In genomic region chr13:32435136-32435535, GRCm38 (mm10) we compare ENCODE assay signal across 17 mouse cellular contexts.
A peak's percentile ranks its signal among the peaks of the same experiment; 100 is the strongest.
DNase-seq lines count a peak whose midpoint lies in the region; ATAC-seq and TF ChIP-seq lines count a peak whose summit lies in the region.
"Had no signal": no experiment of that assay in that cellular context is flagged by ENCODE, and none has a peak within 500 bp of the region (broad histone marks: within the 10 kb centered on the region; RNA-seq: fewer than 3 reads in every experiment).

No protein-coding gene starts in this region.

- H3K4me3 ChIP-seq in forebrain, embryonic 16.5 days (replicated peaks; ENCODE audit: low read length), result no peak overlapping the region
- no peak overlapping the region for H3K4me3 ChIP-seq in forebrain, postnatal 0 days (ENCODE audit: low read depth, low read length)
- H3K4me3 ChIP-seq in hindbrain, postnatal 0 days (ENCODE audit: low read length), result no peak overlapping the region
- H3K4me3 ChIP-seq: embryonic facial prominence, embryonic 10.5 days; heart, embryonic 10.5 days; limb, embryonic 12.5 days; megakaryocyte, embryonic 14.5 days had no signal

- H3K4me2 ChIP-seq in forebrain, embryonic 16.5 days (ENCODE audit: low read length), result no peak overlapping the region
- no peak overlapping the region for H3K4me2 ChIP-seq in forebrain, postnatal 0 days (ENCODE audit: low read depth)
- H3K4me2 ChIP-seq in hindbrain, postnatal 0 days (ENCODE audit: low read depth, low read length), result no peak overlapping the region
- H3K4me2 ChIP-seq: limb, embryonic 12.5 days had no signal

- intact Hi-C loops in left cerebral cortex, postnatal 4 days (cut with DNase I), result no loop called here
- intact Hi-C loops in gastrocnemius, postnatal 14 days (cut with DNase I; ENCODE audit: low total_unique reads), result no loop called here

- TF ChIP-seq CTCF in forebrain, postnatal 0 days (IDR thresholded peaks at IDR 0.05; ENCODE audit: low read depth), result no peak
- no peak for TF ChIP-seq CTCF in hindbrain, postnatal 0 days (IDR thresholded peaks at IDR 0.05; ENCODE audit: low read depth)

- H3K9me3 ChIP-seq in forebrain, embryonic 16.5 days (ENCODE audit: control insufficient read depth, low read length), result no peaks in the 10 kb centered on the region
- H3K9me3 ChIP-seq in forebrain, postnatal 0 days (ENCODE audit: low read length), result no peaks in the 10 kb centered on the region
- no peaks in the 10 kb centered on the region for H3K9me3 ChIP-seq in hindbrain, postnatal 0 days (ENCODE audit: low read length)
- H3K9me3 ChIP-seq: embryonic facial prominence, embryonic 10.5 days; heart, embryonic 10.5 days; limb, embryonic 12.5 days; megakaryocyte, embryonic 14.5 days had no signal

- H3K27me3 ChIP-seq in forebrain, embryonic 16.5 days (replicated peaks; ENCODE audit: control insufficient read depth, insufficient read depth, low read length), result no peaks in the 10 kb centered on the region
- H3K27me3 ChIP-seq in forebrain, postnatal 0 days (ENCODE audit: insufficient read depth, low read length), result no peaks in the 10 kb centered on the region
- H3K27me3 ChIP-seq in hindbrain, postnatal 0 days (ENCODE audit: insufficient read depth, low read length), result no peaks in the 10 kb centered on the region

- peak; percentile 58 for ATAC-seq in forebrain, embryonic 16.5 days
- no peak for ATAC-seq in forebrain, postnatal 0 days
- no peak for ATAC-seq in hindbrain, postnatal 0 days

- H3K36me3 ChIP-seq in forebrain, embryonic 16.5 days (ENCODE audit: control insufficient read depth, insufficient read depth), result no peaks in the 10 kb centered on the region
- no peaks in the 10 kb centered on the region for H3K36me3 ChIP-seq in forebrain, postnatal 0 days (ENCODE audit: insufficient read depth)
- no peaks in the 10 kb centered on the region for H3K36me3 ChIP-seq in hindbrain, postnatal 0 days (ENCODE audit: insufficient read depth, low read length)
- H3K36me3 ChIP-seq: embryonic facial prominence, embryonic 10.5 days; heart, embryonic 10.5 days; limb, embryonic 12.5 days had no signal

- no peak overlapping the region for H3K27ac ChIP-seq in forebrain, embryonic 16.5 days (ENCODE audit: low read length)
- no peak overlapping the region for H3K27ac ChIP-seq in forebrain, postnatal 0 days (ENCODE audit: low read depth, low read length)
- H3K27ac ChIP-seq in hindbrain, postnatal 0 days, result no peak overlapping the region
- H3K27ac ChIP-seq: embryonic facial prominence, embryonic 10.5 days; heart, embryonic 10.5 days; limb, embryonic 12.5 days; liver, embryonic 14.5 days had no signal

- H3K4me1 ChIP-seq in forebrain, embryonic 16.5 days (replicated peaks; ENCODE audit: control insufficient read depth, insufficient read depth, low read length), result 0 out of 2 replicates have a peak, but pooled peaks cover 4% of the 10 kb centered on the region
- no peaks in the 10 kb centered on the region for H3K4me1 ChIP-seq in forebrain, postnatal 0 days (ENCODE audit: insufficient read depth)
- H3K4me1 ChIP-seq in hindbrain, postnatal 0 days (ENCODE audit: insufficient read depth, low read length), result no peaks in the 10 kb centered on the region
- H3K4me1 ChIP-seq: heart, embryonic 10.5 days; megakaryocyte, embryonic 14.5 days had no signal

- no peak for DNase-seq in forebrain, postnatal 0 days
- peak; percentile 12 for DNase-seq in left cerebral cortex, postnatal 4 days
- no peak for DNase-seq in left cerebral cortex, adult 18-20 months (ENCODE audit: low spot score in 2 of 2)
- DNase-seq in hindbrain, postnatal 0 days (ENCODE audit: low spot score), result peak; percentile 9
- DNase-seq in kidney, postnatal 10 days, result peak; percentile 55
- no peak for DNase-seq in gastrocnemius, postnatal 14 days
- DNase-seq: gastrocnemius, postnatal 36 days; heart, postnatal 10 days; lung, postnatal 10 days; right cerebral cortex, postnatal 4 days; thymus, postnatal 14 days had no signal

- no peak overlapping the region for H3K9ac ChIP-seq in forebrain, embryonic 16.5 days (replicated peaks; ENCODE audit: low read depth, low read length)
- no peak overlapping the region for H3K9ac ChIP-seq in forebrain, postnatal 0 days
- no peak overlapping the region for H3K9ac ChIP-seq in hindbrain, postnatal 0 days (replicated peaks; ENCODE audit: low read length)
- H3K9ac ChIP-seq: limb, embryonic 12.5 days; liver, embryonic 14.5 days had no signal

- 40% methylated on average over 5 of the region's 5 CpGs for WGBS in forebrain, embryonic 16.5 days
- WGBS in forebrain, postnatal 0 days, result 44% methylated on average over 5 of the region's 5 CpGs
- WGBS in hindbrain, postnatal 0 days, result 52% methylated on average over 5 of the region's 5 CpGs

Comparison
In these comparisons a context has a peak if more than half of its experiments do, and no peak if none do; other contexts are left out.
1. DNase-seq: peak in left cerebral cortex, postnatal 4 days (single experiment), hindbrain, postnatal 0 days (single experiment) and kidney, postnatal 10 days (single experiment); none in forebrain, postnatal 0 days (single experiment), left cerebral cortex, adult 18-20 months (0 of 2) and gastrocnemius, postnatal 14 days (single experiment).